Mouse (Mus musculus) midbrain, embryonic 11.5 days (tissue): ENCODE measurements around the gene Cd300c2. TPM values are rescaled to one million over a fixed set of nuclear protein-coding genes. Genes with fewer than 3 reads are reported as not detected.

ENCODE experiments used
- ATAC-seq: fragments of 200-750 bp; cut with Nextera tagmentation; 2 replicates; pipeline ENCODE4 v1.8.0; 2017; ENCODE audit warnings: moderate TSS enrichment, moderate library complexity; ENCODE audit not compliant: low FRiP score
- DNase-seq: peaks from one replicate; pipeline ENCODE4 v3.0.0; 2015; ENCODE audit warnings: low spot score; ENCODE audit errors: missing footprints
- H3K27ac ChIP-seq: fragments of 300-500 bp; sonication (generic); 2 replicates; pipeline ENCODE4 v1.5.1; 2014; ENCODE audit warnings: low read depth, low read length
- H3K27me3 ChIP-seq: fragments of 300-500 bp; sonication (generic); 2 replicates; pipeline ENCODE4 v1.6.1; 2014; ENCODE audit warnings: mild to moderate bottlenecking, low read length, moderate library complexity, mixed read lengths; ENCODE audit not compliant: control insufficient read depth, insufficient read depth
- H3K36me3 ChIP-seq: fragments of 300-500 bp; sonication (generic); 2 replicates; pipeline ENCODE4 v1.6.1; 2014; ENCODE audit warnings: mild to moderate bottlenecking, low read length, moderate library complexity, mixed read lengths; ENCODE audit not compliant: control insufficient read depth, insufficient read depth
- H3K4me1 ChIP-seq: fragments of 300-500 bp; sonication (generic); 2 replicates; pipeline ENCODE4 v1.6.1; 2014; ENCODE audit warnings: low read length; ENCODE audit not compliant: control insufficient read depth, insufficient read depth
- H3K4me2 ChIP-seq: fragments of 300-500 bp; sonication (generic); 2 replicates; pipeline ENCODE4 v1.6.1; 2014; ENCODE audit warnings: mild to moderate bottlenecking, moderate library complexity
- H3K4me3 ChIP-seq: fragments of 300-500 bp; sonication (generic); 2 replicates; pipeline ENCODE4 v1.5.1; 2014; ENCODE audit warnings: low read depth, low read length
- H3K9ac ChIP-seq: fragments of 300-500 bp; sonication (generic); 2 replicates; pipeline ENCODE4 v1.6.1; 2014; ENCODE audit warnings: low read length
- H3K9me3 ChIP-seq: fragments of 300-500 bp; sonication (generic); 2 replicates; pipeline ENCODE4 v1.6.1; 2016; ENCODE audit warnings: low read length; ENCODE audit not compliant: control insufficient read depth
- WGBS: fragments of 180-500 bp; shearing (Covaris S2); extraction: QIAGEN DNeasy Blood & Tissue Kit; methylation state at CpG from one replicate; pipeline ENCODE4 v1.1.7; 2014; 5-methylcytosine and 5-hydroxymethylcytosine counted together
- polyA plus RNA-seq: library from polyadenylated mRNA; unstranded; fragments of >200 nt; fragmentation: Nextera tagmentation; extraction: Ambion mirVana; gene quantifications from 2 replicates; pipeline ENCODE4 v1.2.1, GENCODE M21; 2014

Cd300c2 gene
- polyA plus RNA-seq, 1 experiment from 2014 or later = 0.64 TPM

DNA sequence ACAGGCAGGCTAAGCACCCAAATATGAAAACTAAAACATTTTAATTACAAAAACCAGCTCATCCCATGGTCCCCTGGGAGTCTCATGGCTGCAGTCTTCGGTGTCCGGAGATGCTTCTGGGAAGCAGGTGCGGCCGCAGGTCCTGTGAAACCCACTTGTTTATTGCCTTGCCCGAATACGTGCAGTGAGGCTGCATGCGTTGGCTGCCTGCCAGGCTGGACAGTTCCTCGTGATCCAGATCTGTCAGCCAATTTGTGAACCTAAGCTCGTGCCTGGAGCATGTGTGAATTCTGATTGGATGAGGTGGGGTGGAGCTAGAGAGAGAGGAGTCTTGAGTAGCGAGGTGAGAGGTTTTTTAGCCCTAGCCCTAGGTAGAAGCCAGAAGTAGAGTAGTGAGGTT, 29.0 kb downstream of the Cd300c2 start:
- H3K27me3 ChIP-seq = no peaks in the 10 kb centered on the region
- H3K4me1 ChIP-seq = no peaks in the 10 kb centered on the region
- H3K27ac ChIP-seq = no peak overlapping the region
- no peak overlapping the region for H3K4me3 ChIP-seq
- no peak for DNase-seq
- no peak for ATAC-seq
- H3K36me3 ChIP-seq = no peaks in the 10 kb centered on the region
- no peak overlapping the region for H3K4me2 ChIP-seq
- 91% methylated on average over 10 of the region's 10 CpGs for WGBS
- H3K9ac ChIP-seq = no peak overlapping the region
- no peaks in the 10 kb centered on the region; the same call in 1 of the 2 replicates for H3K9me3 ChIP-seq

DNA sequence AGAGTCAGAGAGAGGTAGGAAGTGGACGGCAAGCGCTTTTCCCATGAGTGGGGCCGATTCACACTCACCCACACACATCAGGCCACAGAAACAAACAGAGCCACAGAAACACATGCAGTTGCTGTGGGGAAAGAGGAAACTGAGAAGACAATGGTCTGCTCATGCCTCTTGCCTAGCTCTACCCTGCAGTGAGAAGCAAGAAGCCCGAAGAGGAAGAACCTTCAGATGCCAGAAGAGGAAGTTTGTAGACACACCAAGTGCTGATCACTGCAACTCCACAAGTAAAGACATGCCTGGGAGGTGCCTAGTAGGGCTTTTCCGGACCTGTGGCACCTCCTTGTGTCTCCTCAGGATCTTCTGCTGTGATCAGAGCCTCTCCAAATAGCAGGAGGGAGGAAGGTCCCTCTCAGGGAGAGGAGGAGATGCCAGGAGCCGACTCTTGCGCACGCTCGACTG, 32.9 kb downstream of the Cd300c2 start, which contains the start of gene Cd300c:
Cd300c (minus strand) TSS at position 406 of the 456 bp plus-strand sequence.
- DNase-seq (no peak), ATAC-seq (no peak)
- no peaks in the 10 kb centered on the region for H3K36me3 ChIP-seq
- no peak within 1 kb of the TSS for H3K9ac ChIP-seq
- H3K4me3 ChIP-seq = no peak within 1 kb of the TSS
- WGBS = 82% methylated on average over 9 of the region's 9 CpGs
- H3K27me3 ChIP-seq = no peaks in the 10 kb centered on the region
- H3K27ac ChIP-seq = no peak within 1 kb of the TSS
- no peaks in the 10 kb centered on the region for H3K4me1 ChIP-seq
- H3K9me3 ChIP-seq = no peaks in the 10 kb centered on the region
- no peak within 1 kb of the TSS for H3K4me2 ChIP-seq

DNA sequence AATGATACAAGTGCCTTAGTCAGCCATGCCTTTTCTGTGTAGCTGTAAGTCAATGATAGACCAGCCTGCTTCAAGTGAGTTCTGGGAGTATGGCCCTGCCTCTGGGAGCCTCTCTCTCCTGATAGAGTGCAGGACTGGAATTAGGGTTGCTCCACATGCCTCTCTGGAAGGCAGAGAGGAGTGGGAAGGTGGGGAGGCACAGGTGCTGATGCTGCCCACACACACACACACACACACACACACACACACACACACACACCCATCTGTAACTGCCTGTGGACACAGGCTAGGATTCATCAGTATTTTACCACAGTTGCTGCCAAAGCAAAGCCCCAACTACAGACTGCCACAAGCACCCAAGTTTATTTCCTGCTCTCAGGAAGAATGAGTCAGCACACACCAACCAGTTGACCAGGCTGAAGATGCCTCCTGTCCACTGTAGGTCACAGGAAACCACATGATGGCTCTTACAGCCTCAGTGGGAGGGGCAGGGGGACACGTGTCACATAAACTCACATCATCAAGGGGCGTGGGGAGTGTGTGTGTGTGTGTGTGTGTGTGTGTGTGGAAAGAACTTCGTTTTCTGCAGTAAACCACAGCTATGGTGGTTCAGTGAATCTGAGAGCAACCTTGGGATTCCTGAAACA, 36.4 kb downstream of the Cd300c2 start:
- Histone ChIP-seq H3K9ac (no peak overlapping the region), H3K27ac (no peak overlapping the region), H3K4me3 (no peak overlapping the region), H3K4me1 (no peaks in the 10 kb centered on the region), H3K27me3 (no peaks in the 10 kb centered on the region), H3K36me3 (no peaks in the 10 kb centered on the region), H3K4me2 (no peak overlapping the region), H3K9me3 (no peaks in the 10 kb centered on the region)
- ATAC-seq (no peak), DNase-seq (no peak)
- 76% methylated on average over 3 of the region's 3 CpGs for WGBS

DNA sequence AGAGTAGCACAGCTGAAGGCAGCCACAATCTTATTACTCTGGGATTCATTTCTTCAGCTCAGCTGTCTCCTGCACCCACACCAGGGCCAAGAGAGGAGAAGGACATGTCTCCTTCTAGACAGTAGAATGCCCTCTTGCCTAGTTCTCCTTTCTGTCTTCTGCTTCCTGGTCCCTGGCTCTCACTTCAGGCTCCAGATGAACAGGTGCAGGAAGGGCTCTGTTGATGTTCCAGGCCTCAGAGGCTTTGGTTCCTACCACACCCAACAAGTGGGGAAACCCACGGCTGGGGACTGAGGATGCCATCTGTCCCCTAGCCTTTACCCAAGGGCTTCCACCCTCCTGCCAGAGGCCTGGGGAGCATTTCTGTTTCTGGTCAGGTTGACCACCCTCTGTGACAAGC, 41.3 kb downstream of the Cd300c2 start:
- WGBS = 79% methylated on average over 1 of the region's 1 CpGs
- ATAC-seq = no peak
- no peak for DNase-seq

More for the DNA sequence above, 41.3 kb downstream of the Cd300c2 start:
- Histone ChIP-seq H3K27ac (no peak overlapping the region), H3K9me3 (no peaks in the 10 kb centered on the region), H3K4me1 (no peaks in the 10 kb centered on the region), H3K27me3 (no peaks in the 10 kb centered on the region), H3K9ac (no peak overlapping the region), H3K4me3 (no peak overlapping the region), H3K4me2 (no peak overlapping the region), H3K36me3 (no peaks in the 10 kb centered on the region)

Other genes with a start within 250 kb of the Cd300c2 start
- 0.61 and 0.94 TPM in 2 replicates for gene Kif19a, start 236.5 kb downstream of the Cd300c2 start, polyA plus RNA-seq
- gene Btbd17, start 205.9 kb downstream of the Cd300c2 start, polyA plus RNA-seq = 65.3 and 70.2 TPM in 2 replicates
- gene Gpr142, start 203.0 kb downstream of the Cd300c2 start, polyA plus RNA-seq = 0.12 TPM in 1 of 2 replicates, not detected in the other
- 8.9 and 10.7 TPM in 2 replicates for gene Gprc5c, start 150.7 kb downstream of the Cd300c2 start, polyA plus RNA-seq
- 0.79 and 1.1 TPM in 2 replicates for gene Cd300a, start 111.8 kb downstream of the Cd300c2 start, polyA plus RNA-seq
- gene Cd300lb, start 67.5 kb downstream of the Cd300c2 start, polyA plus RNA-seq = 0.30 TPM in 1 of 2 replicates, not detected in the other
- not detected in 2 replicates for gene Cd300c, start 32.7 kb downstream of the Cd300c2 start, polyA plus RNA-seq
- 0.08 and 0.16 TPM in 2 replicates for gene Cd300ld, start 12.0 kb downstream of the Cd300c2 start, polyA plus RNA-seq
- gene Cd300ld2, start 14.3 kb upstream of the Cd300c2 start, polyA plus RNA-seq = not detected in 2 replicates
- not detected in 2 replicates for gene Cd300ld4, start 25.1 kb upstream of the Cd300c2 start, polyA plus RNA-seq
- gene Cd300ld5, start 35.9 kb upstream of the Cd300c2 start, polyA plus RNA-seq = not detected in 2 replicates
- not detected in 2 replicates for gene Cd300ld3, start 46.5 kb upstream of the Cd300c2 start, polyA plus RNA-seq
- gene Cd300e, start 60.3 kb upstream of the Cd300c2 start, polyA plus RNA-seq = not detected in 2 replicates
- gene Rab37, start 89.6 kb upstream of the Cd300c2 start, polyA plus RNA-seq = 0.61 and 0.69 TPM in 2 replicates
- not detected in 2 replicates for gene Cd300lf, start 132.1 kb upstream of the Cd300c2 start, polyA plus RNA-seq
- 26.8 and 32.0 TPM in 2 replicates for gene Slc9a3r1, start 161.5 kb upstream of the Cd300c2 start, polyA plus RNA-seq
- 6.2 and 9.2 TPM in 2 replicates for gene Tmem104, start 185.6 kb upstream of the Cd300c2 start, polyA plus RNA-seq
- 17.7 and 19.2 TPM in 2 replicates for gene Nat9, start 186.0 kb upstream of the Cd300c2 start, polyA plus RNA-seq